Mouse (Mus musculus) E14TG2a.4 (cell line): Measurements from ENCODE around the gene Ajap1.

Experiments
- H3K27me3 ChIP-seq: 2 replicates; pipeline ENCODE4 v1.6.1; 2014; ENCODE audit warnings: low read length, control low read depth; ENCODE audit not compliant: insufficient read depth
- H3K36me3 ChIP-seq: 2 replicates; pipeline ENCODE4 v1.6.1; 2014; ENCODE audit warnings: low read length, control low read depth; ENCODE audit not compliant: insufficient read depth
- H3K4me1 ChIP-seq: replicated peaks from 2 replicates; pipeline ENCODE4 v1.6.1; 2014; ENCODE audit warnings: low read depth, low read length, control low read depth
- H3K4me3 ChIP-seq: replicated peaks from 2 replicates; pipeline ENCODE4 v1.5.1; 2014; ENCODE audit warnings: mild to moderate bottlenecking, low read length
- H3K9me3 ChIP-seq: 2 replicates; pipeline ENCODE4 v1.6.1; 2014; ENCODE audit warnings: low read length, control low read depth
- CTCF ChIP-seq: conservative IDR thresholded peaks from 2 replicates; pipeline ENCODE4 v1.5.1; 2014; ENCODE audit warnings: low read length
- NANOG ChIP-seq: IDR thresholded peaks from 2 replicates; pipeline ENCODE4 v1.6.1; 2014; ENCODE audit warnings: borderline replicate concordance, low read length, mixed read lengths
- POU5F1 ChIP-seq: IDR thresholded peaks from 2 replicates; pipeline ENCODE4 v1.6.1; 2014; ENCODE audit warnings: low read length, borderline replicate concordance

Gene Ajap1

DNA sequence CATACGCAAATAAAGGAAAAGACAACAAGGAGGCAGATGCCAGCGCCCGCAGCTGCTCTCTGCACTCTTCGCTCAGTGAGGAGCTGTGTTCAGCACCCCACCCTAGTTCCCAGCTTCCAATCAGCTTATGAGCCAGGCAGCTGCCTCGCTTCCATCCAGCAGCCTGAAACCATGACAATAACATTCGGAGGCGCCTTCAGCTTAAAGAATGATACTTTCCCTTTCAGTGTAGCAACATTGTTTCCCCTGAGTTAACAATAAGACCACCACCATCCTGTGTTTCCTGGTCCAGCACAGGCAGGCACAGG is 124.4 kb downstream of the Ajap1 start:
- H3K9me3 ChIP-seq = no peaks in the 10 kb centered on the region

DNA sequence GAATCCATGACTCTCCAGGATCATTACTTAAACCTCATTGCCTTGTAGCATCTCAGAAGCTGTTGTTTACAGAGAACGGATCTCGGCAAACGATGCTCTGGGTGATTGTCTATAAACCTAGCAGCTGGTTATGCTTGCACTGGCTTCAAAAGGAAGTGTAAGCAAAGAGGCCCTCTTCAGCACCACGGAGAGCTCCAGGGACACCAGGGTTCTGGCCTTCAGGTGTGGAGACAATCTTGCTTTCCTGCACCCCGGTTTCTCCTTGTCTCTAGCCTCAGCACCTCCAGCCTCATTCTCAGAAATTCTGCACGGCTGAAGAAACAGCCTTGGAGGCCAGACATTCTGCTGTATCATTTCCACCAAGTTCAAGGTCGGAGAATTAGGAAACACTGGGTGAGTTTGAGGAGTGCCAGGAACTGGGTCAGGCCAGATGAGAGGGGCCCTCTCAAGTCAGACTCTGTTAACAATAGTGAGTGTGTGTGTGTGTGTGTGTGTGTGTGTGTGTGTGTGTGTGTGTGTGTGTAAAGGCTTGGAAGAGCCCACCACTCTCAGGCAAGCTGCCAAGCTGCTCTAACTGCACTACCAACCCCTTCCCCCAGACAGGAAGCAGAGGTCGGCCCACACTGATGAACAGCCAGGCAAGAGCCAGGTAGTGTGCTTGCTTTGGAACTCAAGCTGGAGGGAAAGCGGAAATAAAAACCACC is 124.9 kb downstream of the Ajap1 start:
- Histone ChIP-seq H3K4me3 (no peak overlapping the region), H3K36me3 (no peaks in the 10 kb centered on the region), H3K27me3 (peaks cover 7% of the 10 kb centered on the region), H3K9me3 (no peaks in the 10 kb centered on the region), H3K4me1 (0 out of 2 replicates have a peak, but pooled peaks cover 4% of the 10 kb centered on the region)
- TF ChIP-seq POU5F1 (no peak), CTCF (no peak), NANOG (no peak)

More for the DNA sequence above, 124.4 kb downstream of the Ajap1 start:
- 0 out of 2 replicates have a peak, but pooled peaks cover 4% of the 10 kb centered on the region for H3K4me1 ChIP-seq
- TF ChIP-seq NANOG (no peak), POU5F1 (no peak), CTCF (no peak)
- no peaks in the 10 kb centered on the region for H3K36me3 ChIP-seq
- H3K27me3 ChIP-seq = peaks cover 7% of the 10 kb centered on the region
- no peak overlapping the region for H3K4me3 ChIP-seq

DNA sequence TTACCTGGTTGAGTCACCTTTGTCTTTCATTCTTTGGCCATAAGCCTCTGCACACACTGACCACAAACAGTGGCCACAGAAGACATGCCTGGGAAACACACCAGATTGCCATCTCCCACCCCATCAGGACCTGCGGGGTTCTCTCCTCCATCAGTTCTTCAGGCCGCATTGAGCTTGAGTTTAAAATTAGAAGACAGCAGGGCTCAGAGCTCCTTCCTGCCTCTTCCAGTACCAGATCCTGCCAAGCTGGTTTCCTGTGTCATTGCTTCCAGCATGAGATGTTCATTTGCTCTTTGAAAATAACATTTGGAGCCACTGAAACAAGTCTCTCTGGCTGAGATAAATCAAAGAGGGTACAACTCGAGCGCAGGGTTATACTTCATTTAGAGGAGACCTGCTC is 126.4 kb downstream of the Ajap1 start:
- Histone ChIP-seq H3K27me3 (peaks cover 7% of the 10 kb centered on the region; the same call in 1 of the 2 replicates), H3K4me1 (0 out of 2 replicates have a peak, but pooled peaks cover 4% of the 10 kb centered on the region), H3K4me3 (no peak overlapping the region), H3K9me3 (no peaks in the 10 kb centered on the region), H3K36me3 (no peaks in the 10 kb centered on the region)
- TF ChIP-seq CTCF = no peak
- TF ChIP-seq POU5F1 = no peak
- TF ChIP-seq NANOG = no peak

DNA sequence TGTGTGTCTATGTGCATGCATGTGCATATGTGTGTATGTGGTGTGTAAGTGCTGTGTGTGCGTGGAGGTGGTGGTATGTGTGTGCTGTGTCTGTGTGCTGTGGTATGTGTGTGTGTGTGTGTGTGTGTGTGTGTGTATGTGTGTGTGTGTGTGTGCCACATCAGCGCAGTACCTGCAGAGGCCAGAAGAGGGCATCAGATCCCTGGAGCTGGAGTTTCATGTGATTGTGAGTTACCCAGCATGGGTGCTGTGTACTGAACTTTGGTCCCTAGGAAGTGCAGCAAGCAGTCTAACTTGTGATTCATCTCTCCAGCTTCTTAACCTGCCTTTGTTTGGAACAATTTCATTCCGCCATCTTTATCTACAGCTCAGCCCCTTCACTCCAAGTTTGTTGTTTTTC is 137.6 kb downstream of the Ajap1 start:
- Histone ChIP-seq H3K36me3 (no peaks in the 10 kb centered on the region), H3K4me3 (no peak overlapping the region), H3K27me3 (no peaks in the 10 kb centered on the region), H3K9me3 (no peaks in the 10 kb centered on the region), H3K4me1 (peaks cover 58% of the 10 kb centered on the region)
- TF ChIP-seq NANOG = no peak
- peak; percentile 31 for TF ChIP-seq CTCF

DNA sequence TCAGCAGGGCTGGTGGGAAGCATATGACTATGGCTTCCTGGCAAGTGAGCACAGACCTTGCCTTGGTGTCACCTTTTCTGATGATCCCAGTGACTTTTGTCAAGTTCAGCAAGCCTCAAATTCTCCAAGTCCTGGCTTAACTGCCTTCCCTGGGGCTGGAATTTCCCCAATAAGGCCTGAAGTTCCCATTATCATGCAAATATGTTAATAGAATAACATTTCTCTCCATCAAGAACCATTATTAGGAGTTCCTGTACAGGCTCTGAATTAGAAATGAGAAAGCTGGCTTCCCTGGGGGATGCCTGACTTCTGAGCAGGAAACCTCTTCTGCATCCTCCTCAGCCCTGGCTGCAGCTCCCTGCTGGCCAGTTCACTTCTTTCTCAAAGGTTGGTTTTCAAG is 141.7 kb downstream of the Ajap1 start:
- H3K9me3 ChIP-seq = no peaks in the 10 kb centered on the region
- H3K4me1 ChIP-seq = peaks cover 66% of the 10 kb centered on the region
- H3K36me3 ChIP-seq = no peaks in the 10 kb centered on the region
- TF ChIP-seq NANOG = peak; percentile 84; the same call in 1 of the 2 replicates
- no peak for TF ChIP-seq CTCF
- TF ChIP-seq POU5F1 = peak; percentile 85
- no peaks in the 10 kb centered on the region for H3K27me3 ChIP-seq
- no peak overlapping the region for H3K4me3 ChIP-seq

DNA sequence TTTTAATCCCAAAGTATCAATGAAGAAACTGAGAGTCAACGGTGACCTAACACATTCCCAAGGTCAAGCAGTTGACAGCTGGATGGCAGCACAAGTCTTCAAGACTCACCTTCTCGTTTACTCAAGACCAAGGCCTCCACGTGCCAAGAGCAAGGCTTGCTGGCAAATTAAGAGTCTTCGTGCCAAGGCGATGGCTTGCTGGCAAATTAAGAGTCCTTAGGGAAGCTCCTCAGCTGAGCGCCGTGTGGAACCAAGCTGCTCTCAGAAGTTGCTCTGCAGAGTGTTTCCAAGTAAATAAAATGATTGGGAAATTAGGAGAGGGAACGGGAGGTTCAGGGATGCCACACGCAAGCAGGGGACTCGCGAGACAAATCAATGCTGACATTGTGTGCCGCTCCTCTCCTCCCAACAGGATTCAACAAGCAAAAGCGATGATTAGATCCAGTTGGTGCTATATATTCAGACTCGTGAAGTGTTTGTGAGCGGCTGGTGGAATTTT is 147.3 kb downstream of the Ajap1 start:
- H3K4me1 ChIP-seq = peaks cover 19% of the 10 kb centered on the region
- no peak for TF ChIP-seq CTCF
- no peak for TF ChIP-seq POU5F1
- TF ChIP-seq NANOG = no peak
- H3K36me3 ChIP-seq = no peaks in the 10 kb centered on the region
- H3K27me3 ChIP-seq = no peaks in the 10 kb centered on the region
- H3K9me3 ChIP-seq = no peaks in the 10 kb centered on the region
- no peak overlapping the region for H3K4me3 ChIP-seq

DNA sequence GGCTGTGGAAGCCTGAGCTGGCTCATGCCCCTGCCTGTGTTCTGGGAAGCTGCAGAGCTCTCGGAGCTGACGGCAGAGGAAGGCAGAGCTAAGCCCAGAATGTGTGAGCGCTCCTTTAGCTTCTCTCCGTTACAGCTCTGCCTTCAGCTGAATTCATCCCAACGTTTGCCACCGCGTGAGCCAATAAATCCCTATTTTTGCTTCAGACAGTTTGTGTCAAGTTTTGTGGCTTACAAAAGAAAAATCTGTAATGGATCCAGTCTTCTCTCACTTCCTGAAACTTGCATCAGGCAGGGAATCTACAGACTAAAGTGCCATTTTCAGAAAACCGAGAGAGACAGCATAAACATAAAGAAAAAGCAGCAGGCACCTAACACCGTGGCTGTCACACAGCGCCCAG is 154.8 kb downstream of the Ajap1 start:
- Histone ChIP-seq H3K9me3 (no peaks in the 10 kb centered on the region), H3K4me1 (no peaks in the 10 kb centered on the region), H3K27me3 (0 out of 2 replicates have a peak, but pooled peaks cover 2% of the 10 kb centered on the region), H3K4me3 (no peak overlapping the region), H3K36me3 (no peaks in the 10 kb centered on the region)
- TF ChIP-seq CTCF = no peak
- no peak for TF ChIP-seq NANOG
- TF ChIP-seq POU5F1 = no peak
